Mouse (Mus musculus) heart, adult 2 months (tissue): Measurements from ENCODE around the gene Sh3bp1.

Experiments used
- EP300 ChIP-seq: fragments of 200-500 bp; IDR thresholded peaks from 2 replicates; pipeline ENCODE4 v1.6.1; 2011; ENCODE audit warnings: low read depth, low read length, control low read depth; ENCODE audit not compliant: insufficient read depth
- POLR2A ChIP-seq: fragments of 200-500 bp; IDR thresholded peaks from 2 replicates; pipeline ENCODE4 v1.6.1; 2011; ENCODE audit warnings: mild to moderate bottlenecking, low read depth, low read length, control low read depth; ENCODE audit not compliant: insufficient read depth

DNA sequence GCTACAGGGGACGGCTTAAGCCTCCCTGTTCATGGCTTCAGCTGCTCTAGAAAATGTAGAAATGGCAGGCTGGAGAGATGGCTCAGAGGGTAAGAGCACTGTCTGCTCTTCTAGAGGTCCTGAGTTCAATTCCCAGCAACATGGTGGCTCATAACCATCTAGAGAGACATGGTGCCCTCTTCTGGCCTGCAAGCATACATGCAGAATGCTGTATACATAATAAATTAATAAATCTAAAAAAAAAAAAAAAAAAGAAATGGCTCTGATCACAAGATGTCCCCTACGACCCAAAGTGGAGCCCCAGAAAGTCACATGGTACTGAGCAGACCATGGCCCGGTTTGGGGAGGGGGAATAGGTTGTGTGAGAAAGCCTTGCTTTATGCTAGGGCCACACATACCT is 56.1 kb downstream of the Sh3bp1 start:
- no peak for TF ChIP-seq POLR2A
- TF ChIP-seq EP300 = no peak
